Mouse (Mus musculus) ES-Bruce4 (cell line): ENCODE measurements around the gene Trim72.

Source experiments
- EP300 ChIP-seq: IDR thresholded peaks from 2 replicates; pipeline ENCODE4 v1.6.1; 2011; ENCODE audit warnings: low read depth, low read length; ENCODE audit not compliant: insufficient read depth
- POLR2A ChIP-seq: IDR thresholded peaks from one replicate; pipeline ENCODE4 v1.8.1; 2011; ENCODE audit warnings: low read length; ENCODE audit not compliant: insufficient read depth

- TF ChIP-seq EP300 (no peak), POLR2A (no peak)
These were observed 19.2 kb downstream of the Trim72 start for GRCm38 (mm10) chr7:128022974-128023373.
